In genomic region chr4:89688804-89689497, GRCm38 (mm10) we compare ENCODE assay signal across 9 mouse cellular contexts. TPM values are rescaled to one million over a fixed set of nuclear protein-coding genes. Genes with fewer than 3 reads are reported as not detected.
DNase-seq lines count a peak whose midpoint lies in the region; ATAC-seq and TF ChIP-seq lines count a peak whose summit lies in the region.
"Had no signal": no experiment of that assay in that cellular context is flagged by ENCODE, and none has a peak within 500 bp of the region (broad histone marks: within the 10 kb centered on the region; RNA-seq: fewer than 3 reads in every experiment).

No protein-coding gene starts in this region.

- peak overlapping the region; percentile 55 for H3K9ac ChIP-seq in heart, embryonic 12.5 days
- peak overlapping the region; percentile 61; the same call in 1 of the 2 replicates for H3K9ac ChIP-seq in midbrain, postnatal 0 days (replicated peaks; ENCODE audit: low read length, poor library complexity, severe bottlenecking)

- WGBS in heart, embryonic 12.5 days = 2% methylated on average over 16 of the region's 16 CpGs
- WGBS in midbrain, postnatal 0 days = 5% methylated on average over 16 of the region's 16 CpGs

- no peaks in the 10 kb centered on the region for H3K9me3 ChIP-seq in heart, embryonic 12.5 days (replicated peaks)
- no peaks in the 10 kb centered on the region for H3K9me3 ChIP-seq in midbrain, postnatal 0 days (ENCODE audit: low read length)

- H3K4me3 ChIP-seq in heart, embryonic 12.5 days = peak overlapping the region; percentile 63
- H3K4me3 ChIP-seq in midbrain, postnatal 0 days (ENCODE audit: low read depth, low read length) = peak overlapping the region; percentile 62
- H3K4me3 ChIP-seq: erythroblast, embryonic 14.5 days had no signal

- no peak overlapping the region for H3K27ac ChIP-seq in heart, embryonic 12.5 days (ENCODE audit: poor library complexity, severe bottlenecking)
- H3K27ac ChIP-seq in midbrain, postnatal 0 days (ENCODE audit: low read depth, low read length) = no peak overlapping the region

- DNase-seq in heart, postnatal 25 days (ENCODE audit: low spot score) = no peak
- peak; percentile 51 for DNase-seq in embryo, embryonic 11 days
- no peak for DNase-seq in midbrain, postnatal 0 days (ENCODE audit: low spot score)
- DNase-seq in B cell, adult 2 months = no peak

- intact Hi-C loops in heart, postnatal 25 days (cut with DNase I) = no loop called here

- no peak for TF ChIP-seq CTCF in midbrain, postnatal 0 days (IDR thresholded peaks at IDR 0.05)

- peaks cover 30% of the 10 kb centered on the region for H3K27me3 ChIP-seq in heart, embryonic 12.5 days (replicated peaks)
- H3K27me3 ChIP-seq in midbrain, postnatal 0 days (ENCODE audit: insufficient read depth, low read length) = peaks cover 20% of the 10 kb centered on the region

- peak overlapping the region; percentile 85 for H3K4me2 ChIP-seq in heart, embryonic 12.5 days
- H3K4me2 ChIP-seq in midbrain, postnatal 0 days (ENCODE audit: low read depth, low read length, poor library complexity, severe bottlenecking) = peak overlapping the region; percentile 76

- no peaks in the 10 kb centered on the region; the same call in 1 of the 2 replicates for H3K4me1 ChIP-seq in heart, embryonic 12.5 days (replicated peaks)
- H3K4me1 ChIP-seq in midbrain, postnatal 0 days (ENCODE audit: insufficient read depth, low read length) = peaks cover 5% of the 10 kb centered on the region; the same call in 1 of the 2 replicates

- ATAC-seq in heart, embryonic 12.5 days (ENCODE audit: insufficient number of reproducible peaks, low FRiP score) = no peak
- peak; percentile 53 for ATAC-seq in inflammation-experienced regulatory T-cells, adult 6 months
- ATAC-seq in midbrain, postnatal 0 days (ENCODE audit: low FRiP score) = no peak; the same call in 1 of the 2 replicates
- ATAC-seq in megakaryocyte-erythroid progenitor cell, adult 5-6 weeks (replicated peaks; ENCODE audit: low FRiP score, low TSS enrichment, poor library complexity, severe bottlenecking) = no peak
- ATAC-seq in erythroblast, adult 5-6 weeks (replicated peaks; ENCODE audit: low FRiP score, poor library complexity, severe bottlenecking) = no peak

- H3K36me3 ChIP-seq in heart, embryonic 12.5 days = no peaks in the 10 kb centered on the region
- no peaks in the 10 kb centered on the region for H3K36me3 ChIP-seq in midbrain, postnatal 0 days (ENCODE audit: insufficient read depth, low read length)

RNA-seq across cellular contexts. Expression of gene Dmrta1, which starts 9.7 kb away (rescaled TPM):
- polyA plus RNA-seq in heart, embryonic 12.5 days (2016; fragmentation: Nextera tagmentation; extraction: Ambion mirVana) = 0.63 and 0.76 TPM in 2 replicates
- not detected for total RNA-seq in heart, postnatal 25 days (2021)
- polyA plus RNA-seq in inflammation-experienced regulatory T-cells, adult 6 months (2017; shearing (Covaris generic)) = not detected
- 0.71 and 4.6 TPM in 2 replicates for total RNA-seq in midbrain, postnatal 0 days (2014; rRNA removed)
- polyA plus RNA-seq in midbrain, postnatal 0 days (2015; fragmentation: Nextera tagmentation; extraction: Ambion mirVana) = 0.22 and 0.35 TPM in 2 replicates
- total RNA-seq in megakaryocyte-erythroid progenitor cell, adult 5-6 weeks (2014; fragmentation: Nextera tagmentation) = not detected in 2 replicates
- total RNA-seq in megakaryocyte-erythroid progenitor cell, adult 5-6 weeks (2017) = not detected in 2 replicates
- not detected in 2 replicates for total RNA-seq in erythroblast, adult 5-6 weeks (2015; ENCODE audit: low replicate concordance)
- total RNA-seq in erythroblast, adult 5-6 weeks (2017; ENCODE audit: low replicate concordance) = not detected in 2 replicates
- polyA plus RNA-seq: erythroblast, embryonic 14.5 days had no signal
